Mouse (Mus musculus) bone marrow, adult 2 months (tissue): ENCODE results near the gene Sp4. TPM values are rescaled to one million over a fixed set of nuclear protein-coding genes. Genes with fewer than 3 reads are reported as not detected.

ENCODE experiments used
- H3K27ac ChIP-seq: fragments of 200-500 bp; 2 replicates; pipeline ENCODE4 v1.5.1; 2012; ENCODE audit warnings: low read depth, mild to moderate bottlenecking, control low read depth, inconsistent platforms, low read length; ENCODE audit not compliant: control insufficient read depth, poor library complexity, insufficient read depth
- H3K4me1 ChIP-seq: fragments of 200-500 bp; 2 replicates; pipeline ENCODE4 v1.6.1; 2011; ENCODE audit warnings: low read length; ENCODE audit not compliant: control insufficient read depth, insufficient read depth
- H3K4me3 ChIP-seq: fragments of 200-500 bp; replicated peaks from 2 replicates; pipeline ENCODE3; 2011; ENCODE audit warnings: mild to moderate bottlenecking, low read depth, low read length, control low read depth; ENCODE audit not compliant: control insufficient read depth
- CTCF ChIP-seq: fragments of 200-500 bp; IDR thresholded peaks from 2 replicates; pipeline ENCODE4 v1.5.1; 2011; ENCODE audit warnings: low read length, control low read depth; ENCODE audit not compliant: control insufficient read depth, insufficient read depth
- POLR2A ChIP-seq: fragments of 200-500 bp; IDR thresholded peaks from 2 replicates; pipeline ENCODE4 v1.6.1; 2011; ENCODE audit warnings: low read depth, mild to moderate bottlenecking, control low read depth, low read length, borderline replicate concordance; ENCODE audit not compliant: control insufficient read depth
- WGBS: fragments of 180-500 bp; shearing (Covaris S2); methylation state at CpG from one replicate; pipeline ENCODE4 v1.1.7; 2018; 5-methylcytosine and 5-hydroxymethylcytosine counted together
- polyA plus RNA-seq: library from polyadenylated mRNA; stranded (reverse); fragments of >200 nt; gene quantifications from 2 replicates; pipeline ENCODE4 v1.2.4, GENCODE M21; 2011; ENCODE audit warnings: low replicate concordance; ENCODE audit not compliant: missing spikeins, insufficient read depth, insufficient read length

Gene Sp4
- polyA plus RNA-seq, 1 experiment: 11.0 TPM

DNA sequence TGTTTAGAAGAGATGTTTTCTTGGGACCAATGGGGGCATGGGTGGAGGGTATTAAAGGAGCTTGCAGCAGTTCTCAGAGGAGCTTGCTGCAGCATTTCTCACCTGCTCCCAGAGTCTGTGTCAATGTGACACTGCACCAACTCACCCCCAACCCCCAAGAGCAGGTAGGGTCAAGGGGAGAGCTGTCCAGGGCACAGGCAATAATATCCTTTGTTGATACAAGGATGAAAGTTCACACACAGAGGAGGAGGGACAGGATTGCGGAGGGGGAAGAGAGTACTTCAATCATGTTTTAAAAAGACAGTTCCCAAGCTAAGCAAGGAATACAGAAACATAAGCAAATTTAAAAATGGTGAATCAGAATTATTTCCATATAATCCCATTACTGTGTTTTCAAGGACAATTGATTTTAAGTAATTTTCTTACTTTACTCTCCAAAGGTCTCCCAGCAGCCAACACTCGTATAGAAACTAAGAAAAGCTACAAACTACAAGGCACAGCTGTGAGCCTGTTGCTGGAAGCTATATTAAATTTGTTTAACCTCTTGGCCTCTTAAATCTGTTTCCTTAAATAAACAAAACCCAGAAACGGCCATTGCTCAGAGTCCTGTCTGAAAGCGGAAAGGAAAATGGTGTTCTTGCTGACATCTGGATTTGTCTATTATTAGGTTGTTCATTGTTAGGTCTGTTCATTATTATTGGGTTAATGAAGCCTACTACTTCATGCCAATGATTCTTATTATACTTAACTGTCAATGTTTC is 114.9 kb downstream of the Sp4 start:
- no peaks in the 10 kb centered on the region; the same call in 1 of the 2 replicates for H3K4me1 ChIP-seq
- no peak overlapping the region for H3K27ac ChIP-seq
- 76% methylated on average over 4 of the region's 4 CpGs for WGBS
- TF ChIP-seq POLR2A: no peak
- TF ChIP-seq CTCF: no peak
- no peak overlapping the region for H3K4me3 ChIP-seq

Other genes starting within 250 kb of the Sp4 start
- gene Dnah11, start 102.4 kb downstream of the Sp4 start, polyA plus RNA-seq: not detected in 2 replicates